Mouse (Mus musculus): ENCODE measurements around the gene Synrg. TPM values are rescaled to one million over a fixed set of nuclear protein-coding genes. Genes with fewer than 3 reads are reported as not detected.

The Synrg gene
- polyA plus RNA-seq, 1 experiment from 2014 or later: 18.8 TPM

GRCm38 (mm10) chr11:83976236-83976977 lies 12.2 kb downstream of the Synrg start:
- peaks cover 30% of the 10 kb centered on the region for H3K36me3 ChIP-seq (ENCODE audit: control insufficient read depth, insufficient read depth, low read length)
- H3K27ac ChIP-seq (ENCODE audit: low read depth, low read length): no peak overlapping the region
- no peak for ATAC-seq
- H3K27me3 ChIP-seq (replicated peaks; ENCODE audit: control insufficient read depth, insufficient read depth, low read length): no peaks in the 10 kb centered on the region
- no peaks in the 10 kb centered on the region for H3K4me1 ChIP-seq (ENCODE audit: control insufficient read depth, insufficient read depth, low read depth, low read length)
- H3K4me3 ChIP-seq (ENCODE audit: low read length): no peak overlapping the region
- 90% methylated on average over 13 of the region's 13 CpGs for WGBS
- no peak overlapping the region for H3K4me2 ChIP-seq (ENCODE audit: low read length)
- H3K9ac ChIP-seq (ENCODE audit: low read depth, low read length): no peak overlapping the region
- H3K9me3 ChIP-seq (ENCODE audit: control insufficient read depth, low read length): no peaks in the 10 kb centered on the region

- Histone ChIP-seq H3K4me3 (ENCODE audit: low read length) (no peak overlapping the region), H3K9ac (ENCODE audit: low read depth, low read length) (no peak overlapping the region), H3K27me3 (replicated peaks; ENCODE audit: control insufficient read depth, insufficient read depth, low read length) (no peaks in the 10 kb centered on the region), H3K27ac (ENCODE audit: low read depth, low read length) (no peak overlapping the region), H3K4me1 (ENCODE audit: control insufficient read depth, insufficient read depth, low read depth, low read length) (no peaks in the 10 kb centered on the region), H3K36me3 (ENCODE audit: control insufficient read depth, insufficient read depth, low read length) (peaks cover 39% of the 10 kb centered on the region), H3K4me2 (ENCODE audit: low read length) (no peak overlapping the region), H3K9me3 (ENCODE audit: control insufficient read depth, low read length) (no peaks in the 10 kb centered on the region)
- 88% methylated on average over 2 of the region's 2 CpGs for WGBS
- ATAC-seq: no peak
Measured at GRCm38 (mm10) chr11:83977810-83978209, 13.6 kb downstream of the Synrg start.

GRCm38 (mm10) chr11:83979992-83980391 lies 15.8 kb downstream of the Synrg start:
- no peak for ATAC-seq
- no peak overlapping the region for H3K9ac ChIP-seq (ENCODE audit: low read depth, low read length)
- no peaks in the 10 kb centered on the region for H3K4me1 ChIP-seq (ENCODE audit: control insufficient read depth, insufficient read depth, low read depth, low read length)
- no peaks in the 10 kb centered on the region for H3K9me3 ChIP-seq (ENCODE audit: control insufficient read depth, low read length)
- 95% methylated on average over 6 of the region's 6 CpGs for WGBS
- H3K27me3 ChIP-seq (replicated peaks; ENCODE audit: control insufficient read depth, insufficient read depth, low read length): no peaks in the 10 kb centered on the region
- H3K36me3 ChIP-seq (ENCODE audit: control insufficient read depth, insufficient read depth, low read length): peaks cover 42% of the 10 kb centered on the region
- no peak overlapping the region for H3K27ac ChIP-seq (ENCODE audit: low read depth, low read length)
- H3K4me2 ChIP-seq (ENCODE audit: low read length): no peak overlapping the region
- no peak overlapping the region for H3K4me3 ChIP-seq (ENCODE audit: low read length)

- Histone ChIP-seq H3K27me3 (replicated peaks; ENCODE audit: control insufficient read depth, insufficient read depth, low read length) (no peaks in the 10 kb centered on the region), H3K4me1 (ENCODE audit: control insufficient read depth, insufficient read depth, low read depth, low read length) (no peaks in the 10 kb centered on the region), H3K9ac (ENCODE audit: low read depth, low read length) (no peak overlapping the region), H3K4me2 (ENCODE audit: low read length) (no peak overlapping the region), H3K4me3 (ENCODE audit: low read length) (no peak overlapping the region), H3K9me3 (ENCODE audit: control insufficient read depth, low read length) (no peaks in the 10 kb centered on the region), H3K36me3 (ENCODE audit: control insufficient read depth, insufficient read depth, low read length) (peaks cover 55% of the 10 kb centered on the region), H3K27ac (ENCODE audit: low read depth, low read length) (no peak overlapping the region)
- 63% methylated on average over 10 of the region's 10 CpGs for WGBS
- ATAC-seq: no peak
Measured at GRCm38 (mm10) chr11:83981338-83981737, 17.1 kb downstream of the Synrg start.

GRCm38 (mm10) chr11:83991701-83992100 lies 27.5 kb downstream of the Synrg start:
- Histone ChIP-seq H3K4me2 (ENCODE audit: low read length) (no peak overlapping the region), H3K27ac (ENCODE audit: low read depth, low read length) (no peak overlapping the region), H3K36me3 (ENCODE audit: control insufficient read depth, insufficient read depth, low read length) (peaks cover 38% of the 10 kb centered on the region), H3K4me3 (ENCODE audit: low read length) (no peak overlapping the region), H3K27me3 (replicated peaks; ENCODE audit: control insufficient read depth, insufficient read depth, low read length) (no peaks in the 10 kb centered on the region), H3K4me1 (ENCODE audit: control insufficient read depth, insufficient read depth, low read depth, low read length) (no peaks in the 10 kb centered on the region), H3K9me3 (ENCODE audit: control insufficient read depth, low read length) (no peaks in the 10 kb centered on the region), H3K9ac (ENCODE audit: low read depth, low read length) (no peak overlapping the region)
- no peak for ATAC-seq
- WGBS: 71% methylated on average over 4 of the region's 4 CpGs

DNA sequence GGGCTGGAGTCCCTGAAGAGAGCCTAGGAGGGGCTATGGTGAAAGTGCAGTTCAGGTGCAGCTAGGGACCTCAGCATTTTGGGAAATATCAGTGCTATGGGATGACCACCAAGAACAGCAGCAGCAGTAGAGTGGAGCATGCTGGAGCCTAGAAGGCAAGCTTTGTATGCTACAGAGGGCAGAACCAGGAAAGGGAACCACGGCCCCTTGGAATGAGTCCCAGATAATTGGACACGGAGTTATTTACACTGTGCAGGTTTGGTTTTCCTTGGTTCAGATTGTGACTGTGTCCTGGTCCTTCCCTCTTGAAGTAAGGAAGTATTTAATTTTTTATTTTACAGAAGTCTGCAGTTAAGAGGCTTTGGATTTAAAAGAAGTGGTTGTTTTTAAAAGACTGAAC lies 29.2 kb downstream of the Synrg start:
- Histone ChIP-seq H3K27ac (ENCODE audit: low read depth, low read length) (no peak overlapping the region), H3K36me3 (ENCODE audit: control insufficient read depth, insufficient read depth, low read length) (peaks cover 34% of the 10 kb centered on the region), H3K9me3 (ENCODE audit: control insufficient read depth, low read length) (no peaks in the 10 kb centered on the region), H3K4me2 (ENCODE audit: low read length) (no peak overlapping the region), H3K4me1 (ENCODE audit: control insufficient read depth, insufficient read depth, low read depth, low read length) (no peaks in the 10 kb centered on the region), H3K9ac (ENCODE audit: low read depth, low read length) (no peak overlapping the region), H3K4me3 (ENCODE audit: low read length) (no peak overlapping the region), H3K27me3 (replicated peaks; ENCODE audit: control insufficient read depth, insufficient read depth, low read length) (no peaks in the 10 kb centered on the region)
- ATAC-seq: no peak
- 73% methylated on average over 2 of the region's 2 CpGs for WGBS

GRCm38 (mm10) chr11:83994481-83994880 lies 30.3 kb downstream of the Synrg start:
- H3K27me3 ChIP-seq (replicated peaks; ENCODE audit: control insufficient read depth, insufficient read depth, low read length): no peaks in the 10 kb centered on the region
- H3K4me3 ChIP-seq (ENCODE audit: low read length): no peak overlapping the region
- H3K9ac ChIP-seq (ENCODE audit: low read depth, low read length): no peak overlapping the region
- H3K4me2 ChIP-seq (ENCODE audit: low read length): no peak overlapping the region
- H3K36me3 ChIP-seq (ENCODE audit: control insufficient read depth, insufficient read depth, low read length): peaks cover 36% of the 10 kb centered on the region
- H3K4me1 ChIP-seq (ENCODE audit: control insufficient read depth, insufficient read depth, low read depth, low read length): no peaks in the 10 kb centered on the region
- no peaks in the 10 kb centered on the region for H3K9me3 ChIP-seq (ENCODE audit: control insufficient read depth, low read length)
- no peak for ATAC-seq
- H3K27ac ChIP-seq (ENCODE audit: low read depth, low read length): no peak overlapping the region
- WGBS: 84% methylated on average over 3 of the region's 3 CpGs

DNA sequence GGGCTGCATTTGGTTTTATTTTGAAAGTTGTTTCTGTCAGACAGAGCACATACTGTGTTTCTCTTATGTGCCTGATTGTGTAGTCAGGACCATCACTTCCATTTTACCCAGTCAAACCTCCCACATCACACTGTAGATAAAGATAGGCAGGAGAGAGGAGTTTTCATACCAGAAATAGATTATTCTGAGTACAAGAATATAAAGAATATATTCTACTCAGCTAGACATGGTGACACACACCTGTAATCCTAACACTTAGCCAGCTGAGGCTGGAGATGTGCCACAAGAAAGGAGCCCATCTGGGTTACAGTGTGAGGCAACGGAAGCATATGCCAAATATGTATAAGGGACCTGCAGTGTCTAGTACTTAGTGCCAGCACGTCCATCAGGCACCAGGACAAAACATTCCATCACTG lies 31.3 kb downstream of the Synrg start:
- H3K4me2 ChIP-seq (ENCODE audit: low read length): no peak overlapping the region
- H3K36me3 ChIP-seq (ENCODE audit: control insufficient read depth, insufficient read depth, low read length): peaks cover 32% of the 10 kb centered on the region
- H3K27ac ChIP-seq (ENCODE audit: low read depth, low read length): no peak overlapping the region
- H3K4me1 ChIP-seq (ENCODE audit: control insufficient read depth, insufficient read depth, low read depth, low read length): no peaks in the 10 kb centered on the region
- no peak overlapping the region for H3K4me3 ChIP-seq (ENCODE audit: low read length)
- no peaks in the 10 kb centered on the region for H3K9me3 ChIP-seq (ENCODE audit: control insufficient read depth, low read length)
- H3K9ac ChIP-seq (ENCODE audit: low read depth, low read length): no peak overlapping the region
- 92% methylated on average over 2 of the region's 2 CpGs for WGBS
- ATAC-seq: no peak
- H3K27me3 ChIP-seq (replicated peaks; ENCODE audit: control insufficient read depth, insufficient read depth, low read length): no peaks in the 10 kb centered on the region

- H3K27me3 ChIP-seq (replicated peaks; ENCODE audit: control insufficient read depth, insufficient read depth, low read length): no peaks in the 10 kb centered on the region
- H3K4me2 ChIP-seq (ENCODE audit: low read length): no peak overlapping the region
- no peak overlapping the region for H3K4me3 ChIP-seq (ENCODE audit: low read length)
- H3K27ac ChIP-seq (ENCODE audit: low read depth, low read length): no peak overlapping the region
- no peak overlapping the region for H3K9ac ChIP-seq (ENCODE audit: low read depth, low read length)
- ATAC-seq: no peak
- H3K4me1 ChIP-seq (ENCODE audit: control insufficient read depth, insufficient read depth, low read depth, low read length): no peaks in the 10 kb centered on the region
- WGBS: 94% methylated on average over 5 of the region's 5 CpGs
- H3K36me3 ChIP-seq (ENCODE audit: control insufficient read depth, insufficient read depth, low read length): peaks cover 37% of the 10 kb centered on the region
- H3K9me3 ChIP-seq (ENCODE audit: control insufficient read depth, low read length): no peaks in the 10 kb centered on the region
Measured at GRCm38 (mm10) chr11:83997171-83997868, 33.1 kb downstream of the Synrg start.
